Mouse (Mus musculus) megakaryocyte-erythroid progenitor cell, adult 5-6 weeks (primary cell): ENCODE measurements around the gene Prr19. TPM values are rescaled to one million over a fixed set of nuclear protein-coding genes. Genes with fewer than 3 reads are reported as not detected.
"Not testable (repeated sequence)": the region's sequence is repeated elsewhere in the genome, so short reads cannot be mapped to it uniquely, and the experiment has no call there.

Source experiments
- ATAC-seq: replicated peaks from 2 replicates; pipeline ENCODE4 v1.8.0; 2016; ENCODE audit warnings: mild to moderate bottlenecking, inconsistent platforms; ENCODE audit not compliant: severe bottlenecking, poor library complexity, low FRiP score, low TSS enrichment
- total RNA-seq, 2 experiments: library from RNA; stranded (forward) in 1 of 2; stranded (reverse) in 1 of 2; fragments of 200-1000, 215-1000 nt in 1 of 2; fragments of >200 nt in 1 of 2; fragmentation: Nextera tagmentation in 1 of 2; gene quantifications; 2 replicates each; pipeline ENCODE4 v1.2.3; 2014 to 2017

Gene Prr19
- total RNA-seq, 2 experiments from 2014 or later: not detected

DNA sequence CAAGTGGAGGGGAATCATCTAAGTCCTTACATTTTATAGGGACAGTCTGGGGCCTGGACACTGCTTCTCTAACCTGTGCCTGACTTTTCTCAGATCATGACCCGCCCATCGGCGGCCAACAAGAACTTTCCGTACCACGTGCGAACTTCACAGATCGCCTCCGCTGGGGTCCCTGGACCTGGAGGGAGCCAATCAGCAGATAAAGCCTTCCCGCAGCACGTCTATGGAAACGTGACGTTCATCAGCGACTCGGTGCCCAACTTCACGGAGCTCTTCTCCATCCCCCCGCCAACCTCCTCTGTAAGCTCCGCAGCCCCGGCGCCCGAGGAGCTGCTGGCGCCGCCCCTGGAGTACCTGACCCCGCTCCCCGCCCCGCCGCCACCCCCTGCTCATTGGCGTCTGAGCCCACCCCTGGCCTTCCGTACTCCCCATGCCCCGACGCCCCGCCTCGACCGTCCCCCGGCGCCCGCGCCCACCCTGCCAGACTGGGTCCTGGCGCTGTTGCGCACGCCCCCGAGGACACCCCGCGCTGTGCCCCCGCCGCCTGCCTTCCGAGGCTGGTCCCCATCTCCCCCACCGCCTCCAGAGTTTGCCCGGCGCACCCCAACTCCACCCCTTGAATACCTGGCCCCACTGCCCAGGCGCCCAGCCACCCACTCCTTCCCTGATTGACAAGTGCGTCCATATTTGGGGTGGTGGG is 13.5 kb downstream of the Prr19 start:
- no peak for ATAC-seq

DNA sequence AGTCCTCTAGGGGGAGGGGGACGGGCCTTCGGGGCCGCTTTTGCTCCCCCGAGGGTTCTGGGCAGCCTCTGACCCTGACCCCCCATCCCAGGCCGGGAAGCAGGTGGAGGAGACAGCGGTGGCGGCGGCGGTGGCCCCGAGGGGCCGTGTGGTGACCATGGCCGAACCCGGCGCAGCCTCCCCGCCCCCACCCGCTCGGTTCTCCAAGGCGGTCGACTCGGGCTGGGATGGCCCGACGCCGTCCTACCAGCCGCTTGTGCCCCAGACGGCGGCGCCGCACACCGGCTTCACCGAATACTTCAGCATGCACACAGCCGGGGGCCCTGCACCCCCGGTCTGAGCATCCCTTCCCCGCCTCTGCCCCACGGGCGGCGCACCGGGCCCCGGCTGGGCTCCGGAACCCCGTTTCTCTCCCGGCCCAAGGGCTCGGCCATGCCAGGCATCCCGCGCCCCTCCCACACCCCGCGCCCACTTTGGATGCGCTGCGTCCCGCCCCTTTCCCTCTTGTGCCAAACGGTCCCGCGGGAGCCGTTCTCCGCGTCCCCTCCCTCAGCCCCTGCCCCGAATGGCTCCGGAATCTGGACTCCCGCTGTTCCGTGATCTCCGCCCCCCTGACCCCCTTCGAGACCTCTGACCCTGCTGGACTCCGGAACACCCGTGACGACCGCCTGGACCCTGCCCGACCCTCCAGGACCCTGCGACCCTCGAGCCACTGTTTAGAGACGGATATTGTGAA is 14.3 kb downstream of the Prr19 start:
- no peak for ATAC-seq

DNA sequence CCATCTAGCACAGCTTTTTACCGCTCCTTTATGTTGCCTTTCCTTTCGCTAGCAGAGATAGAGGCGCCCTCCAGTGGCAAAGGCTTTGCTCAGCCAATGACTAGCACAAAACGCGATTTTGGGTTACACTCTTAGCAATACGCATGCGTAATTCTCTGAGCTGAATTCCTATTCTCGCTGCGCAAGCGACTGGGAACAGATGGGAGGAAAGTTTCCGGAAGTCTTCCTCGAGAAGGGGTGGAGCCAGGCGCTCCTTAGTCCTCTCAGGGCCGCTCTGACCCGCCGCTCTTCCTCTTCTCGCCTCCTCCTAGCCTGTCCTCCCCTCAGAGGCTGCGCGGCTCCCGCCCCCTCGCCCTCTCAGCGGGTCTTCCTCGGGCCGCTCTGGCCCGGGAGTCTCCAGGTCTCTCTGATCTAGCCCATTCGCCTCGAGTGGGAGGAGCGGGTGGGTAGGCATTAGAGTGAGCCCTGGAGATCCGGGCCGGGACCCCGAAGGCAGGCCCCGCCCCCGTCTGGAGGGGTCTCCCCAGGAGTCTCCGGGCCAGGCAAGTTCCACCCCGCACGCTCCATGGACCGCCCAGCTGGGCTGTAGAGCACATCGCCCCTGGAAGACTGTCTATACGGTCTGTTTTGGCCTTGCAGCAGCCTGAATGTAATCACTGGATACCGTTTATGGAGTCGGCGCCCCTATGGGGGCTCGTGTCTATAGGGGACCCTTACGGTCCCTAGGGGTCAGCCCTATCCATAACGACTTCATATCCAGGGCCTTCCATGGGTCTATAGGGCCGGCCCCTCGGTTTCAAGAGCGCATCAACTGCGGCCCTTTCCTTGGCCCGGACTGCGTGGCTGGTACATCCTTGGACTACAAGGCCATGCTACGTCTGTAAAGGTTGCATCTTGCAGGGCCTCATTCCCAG is 15.6 kb downstream of the Prr19 start, which contains the start of gene Megf8:
TSS of gene Megf8 (plus strand) at position 633 of the 914 bp plus-strand sequence.
- ATAC-seq: peak; percentile 89

DNA sequence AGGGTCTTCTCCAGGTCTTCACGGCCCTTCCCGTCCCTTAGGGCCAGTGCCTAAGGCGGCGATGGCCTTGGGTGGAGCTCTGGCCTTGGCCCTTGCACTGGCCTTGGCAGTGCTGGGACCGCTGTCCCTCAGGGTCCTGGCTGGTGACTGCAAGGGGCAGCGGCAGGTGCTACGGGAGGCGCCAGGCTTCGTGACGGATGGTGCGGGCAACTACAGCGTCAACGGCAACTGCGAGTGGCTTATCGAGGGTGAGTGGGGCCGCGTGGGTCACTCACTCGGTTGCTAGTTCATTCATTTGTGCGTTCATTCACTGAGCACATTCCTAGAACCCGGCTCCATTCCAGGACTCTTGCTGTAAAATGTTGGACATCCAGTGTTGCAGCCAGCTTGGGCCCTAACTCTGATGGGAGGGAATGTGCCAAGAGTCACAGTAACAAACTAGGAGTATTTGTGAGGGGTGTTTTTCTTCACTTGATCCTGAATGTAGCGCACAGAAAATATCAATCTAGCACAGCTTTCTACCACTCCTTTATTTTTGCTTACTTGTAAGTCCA is 16.3 kb downstream of the Prr19 start:
- no peak for ATAC-seq

DNA sequence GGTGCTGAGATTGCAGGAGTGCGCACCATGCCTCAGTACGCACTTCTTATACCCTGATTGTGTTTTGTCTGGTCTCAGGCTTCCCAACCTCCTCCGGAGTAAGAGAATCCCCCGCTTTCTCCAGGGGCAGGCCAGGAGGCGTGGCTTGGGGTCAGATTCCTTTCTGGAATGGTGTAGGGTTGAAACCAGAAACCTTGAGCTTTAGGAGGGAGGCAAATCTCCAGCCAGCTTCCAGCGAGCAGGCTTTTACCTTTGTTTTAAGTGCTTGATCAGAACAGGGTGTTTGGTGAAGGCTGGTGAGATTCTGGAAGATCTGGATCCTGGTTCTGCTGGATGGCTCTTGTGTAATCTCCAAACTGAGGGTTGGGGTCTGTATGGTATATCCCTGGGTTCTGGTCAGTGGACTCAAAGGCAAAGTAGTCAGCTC is 20.9 kb downstream of the Prr19 start:
- ATAC-seq: no peak

DNA sequence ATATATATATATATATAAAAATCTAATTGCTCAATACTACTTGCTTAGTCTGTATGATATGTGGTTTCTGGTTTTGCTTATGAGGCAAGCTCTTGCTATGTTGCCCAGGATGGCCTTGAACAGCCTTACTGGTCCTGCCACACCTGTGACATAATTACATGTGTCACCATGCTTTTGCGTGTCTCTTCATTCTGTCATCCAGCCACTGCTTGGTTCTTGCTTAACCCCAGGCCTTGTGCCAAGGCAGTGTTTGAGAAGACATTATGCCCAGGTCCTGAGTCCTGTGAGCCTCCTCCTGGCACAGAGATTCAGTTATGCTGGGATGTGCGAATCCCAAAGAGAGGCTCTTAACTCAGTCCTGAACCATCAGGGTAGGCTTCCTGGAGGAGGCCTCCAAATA is 22.0 kb downstream of the Prr19 start:
- ATAC-seq: no peak

DNA sequence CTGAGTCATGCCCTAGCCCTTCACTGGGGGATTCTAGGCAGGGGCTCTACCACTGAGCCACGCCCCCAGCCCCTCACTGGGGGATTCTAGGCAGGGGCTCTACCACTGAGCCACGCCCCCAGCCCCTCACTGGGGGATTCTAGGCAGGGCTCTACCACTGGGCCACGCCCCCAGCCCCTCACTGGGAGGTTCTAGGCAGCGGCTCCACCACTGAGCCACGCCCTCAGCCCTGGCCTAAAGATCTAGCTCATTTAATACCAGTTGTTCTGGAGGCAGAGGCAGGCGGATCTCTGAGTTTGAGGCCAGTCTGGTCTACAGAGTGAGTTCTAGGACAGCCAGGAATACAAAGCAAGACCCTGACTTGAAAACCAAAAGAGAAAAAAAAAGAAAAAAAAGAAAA is 24.2 kb downstream of the Prr19 start:
- not testable (repeated sequence) for ATAC-seq

DNA sequence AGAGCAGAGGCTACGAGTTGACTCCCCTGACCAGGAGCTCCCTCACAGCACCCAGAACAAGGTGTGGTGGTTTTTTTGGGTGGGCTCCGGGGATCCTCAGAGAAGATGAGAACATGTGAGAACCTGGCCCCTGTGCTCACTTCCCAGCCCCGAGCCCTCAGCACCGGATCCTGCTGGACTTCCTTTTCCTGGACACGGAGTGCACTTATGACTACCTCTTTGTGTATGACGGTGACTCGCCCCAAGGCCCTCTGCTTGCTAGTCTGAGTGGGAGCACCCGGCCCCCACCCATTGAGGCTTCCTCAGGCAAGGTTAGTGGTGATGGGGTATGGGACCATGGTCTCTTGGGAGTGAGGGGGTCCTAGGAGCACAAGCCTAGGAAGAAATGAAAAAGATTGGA is 25.0 kb downstream of the Prr19 start:
- ATAC-seq: no peak

DNA sequence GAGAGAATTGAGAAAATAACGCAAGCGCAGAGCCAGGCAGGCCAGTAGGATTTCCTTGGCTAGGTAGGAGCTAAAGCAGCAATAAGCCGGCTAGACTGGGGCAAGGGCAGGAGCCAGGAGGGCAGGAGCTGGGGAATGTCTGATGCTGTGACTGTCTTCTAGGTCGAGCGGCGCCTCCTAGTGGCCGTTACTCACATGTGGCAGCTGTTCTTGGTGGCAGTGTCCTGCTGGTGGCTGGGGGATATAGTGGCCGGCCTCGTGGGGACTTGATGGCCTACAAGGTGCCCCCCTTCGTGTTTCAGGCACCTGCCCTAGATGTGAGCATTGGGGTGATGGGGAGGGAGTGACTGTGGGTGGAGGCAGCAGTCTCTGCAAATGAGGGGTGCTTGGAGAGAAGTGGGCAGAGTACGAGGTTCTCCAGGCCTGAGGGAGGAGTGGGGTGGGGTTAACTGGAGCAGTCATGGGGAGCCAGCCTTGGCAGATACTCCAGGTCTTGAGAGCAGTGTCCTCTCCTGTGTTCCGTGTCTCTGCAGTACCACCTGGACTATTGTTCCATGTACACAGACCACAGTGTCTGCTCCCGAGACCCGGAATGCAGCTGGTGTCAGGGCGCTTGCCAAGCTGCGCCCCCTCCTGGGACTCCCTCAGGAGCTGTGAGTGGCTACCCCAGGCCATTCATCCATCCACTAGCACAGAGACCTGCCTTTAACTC is 32.5 kb downstream of the Prr19 start:
- ATAC-seq: peak; percentile 72

DNA sequence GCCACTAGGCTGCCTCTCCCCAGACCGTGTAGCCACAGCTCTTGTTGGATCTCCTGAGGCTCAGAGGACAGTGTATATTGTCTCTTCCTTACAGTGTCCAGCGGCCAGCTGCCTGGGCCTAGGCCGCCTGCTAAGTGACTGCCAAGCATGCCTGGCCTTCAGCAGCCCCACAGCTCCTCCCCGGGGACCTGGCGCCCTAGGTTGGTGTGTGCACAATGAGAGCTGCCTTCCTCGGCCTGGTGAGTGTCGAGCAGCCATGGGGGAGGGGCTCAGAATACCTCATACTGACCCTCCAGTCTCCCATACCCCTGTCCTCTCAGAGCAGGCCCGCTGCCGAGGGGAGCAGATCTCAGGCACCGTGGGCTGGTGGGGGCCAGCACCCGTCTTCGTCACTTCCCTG is 33.3 kb downstream of the Prr19 start:
- ATAC-seq: no peak

DNA sequence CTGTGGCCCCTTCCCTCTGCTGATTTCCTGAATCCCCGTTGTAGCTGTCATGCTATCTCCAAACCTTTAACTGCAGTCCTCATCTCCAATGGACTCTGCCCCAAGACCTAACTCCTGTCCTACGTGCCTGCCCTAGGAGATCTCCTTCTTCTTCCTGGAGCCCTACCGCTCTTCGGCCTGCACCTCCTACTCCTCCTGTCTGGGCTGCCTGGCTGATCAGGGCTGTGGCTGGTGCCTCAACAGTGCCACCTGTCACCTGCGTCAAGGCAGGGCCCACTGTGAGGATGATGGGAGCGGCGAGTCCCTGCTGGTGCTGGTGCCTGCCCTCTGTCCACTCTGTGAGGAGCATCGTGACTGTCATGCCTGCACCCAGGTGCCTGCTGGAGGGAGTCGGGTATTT is 38.1 kb downstream of the Prr19 start:
- no peak for ATAC-seq

DNA sequence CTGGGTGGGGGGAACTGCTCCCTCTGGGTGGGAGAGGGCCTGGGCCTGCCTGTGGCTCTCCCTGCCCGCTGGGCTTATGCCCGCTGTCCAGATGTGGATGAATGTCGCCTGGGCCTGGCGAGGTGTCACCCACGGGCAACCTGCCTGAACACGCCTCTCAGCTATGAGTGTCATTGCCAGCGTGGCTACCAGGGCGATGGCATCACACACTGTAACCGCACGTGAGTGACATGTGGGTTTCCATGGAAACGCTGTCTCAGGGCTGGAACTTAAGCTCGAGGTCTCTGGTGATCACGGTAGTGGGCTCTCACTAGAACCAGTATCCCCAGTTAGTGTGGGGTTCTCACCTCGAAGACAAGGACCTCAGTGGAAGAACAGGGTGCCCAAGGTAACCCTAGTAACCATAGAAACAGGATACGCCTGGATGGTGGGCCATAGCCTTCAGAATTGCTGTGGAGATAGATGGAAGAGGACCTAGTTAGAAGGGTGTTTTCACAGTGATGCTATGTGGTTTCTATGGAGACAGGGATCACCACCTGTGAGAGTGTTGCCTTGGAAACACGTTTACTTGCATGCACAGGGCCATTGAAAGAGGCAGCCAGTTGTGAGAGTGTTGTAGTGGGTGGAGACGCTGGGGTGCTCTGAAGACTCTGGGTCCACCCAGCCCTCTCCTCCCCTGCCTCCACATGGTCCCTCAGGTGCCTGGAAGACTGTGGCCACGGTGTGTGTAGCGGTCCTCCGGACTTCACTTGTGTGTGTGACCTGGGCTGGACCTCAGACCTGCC is 40.0 kb downstream of the Prr19 start:
- ATAC-seq: 0 out of 2 replicates have a peak, but pooled peaks have one; percentile 14

DNA sequence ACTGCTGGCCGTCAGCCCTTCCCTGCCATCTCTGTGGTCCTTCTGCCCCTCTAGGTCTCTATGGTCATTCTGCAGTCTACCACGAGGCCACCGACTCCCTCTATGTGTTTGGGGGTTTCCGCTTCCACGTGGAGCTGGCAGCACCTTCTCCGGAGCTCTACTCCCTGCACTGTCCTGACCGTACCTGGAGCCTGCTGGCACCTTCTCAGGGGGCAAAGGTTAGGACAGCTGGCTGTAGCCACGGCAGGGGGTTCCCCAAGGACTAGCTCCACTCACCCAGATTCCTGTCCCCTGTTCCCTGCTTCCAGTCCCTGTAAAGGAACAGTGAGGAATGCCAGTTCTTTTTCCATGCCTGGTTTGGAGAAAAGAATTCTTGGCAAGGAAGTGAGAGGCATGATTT is 47.6 kb downstream of the Prr19 start:
- no peak for ATAC-seq

Other genes starting within 250 kb of the Prr19 start
- 20.9 and 31.7 TPM in 2 replicates for gene Grik5, start 229.1 kb upstream of the Prr19 start, total RNA-seq (2014; fragmentation: Nextera tagmentation)
- 0.23 and 6.4 TPM in 2 replicates for gene Grik5, start 229.1 kb upstream of the Prr19 start, total RNA-seq (2017)
- gene Zfp574, start 228.8 kb upstream of the Prr19 start, total RNA-seq (2014; fragmentation: Nextera tagmentation): 12.0 and 18.6 TPM in 2 replicates
- gene Zfp574, start 228.8 kb upstream of the Prr19 start, total RNA-seq (2017): 3.7 and 6.9 TPM in 2 replicates
- 0.40 and 0.57 TPM in 2 replicates for gene Pou2f2, start 121.7 kb upstream of the Prr19 start, total RNA-seq (2014; fragmentation: Nextera tagmentation)
- 0.91 TPM in 1 of 2 replicates, not detected in the other for gene Pou2f2, start 121.7 kb upstream of the Prr19 start, total RNA-seq (2017)
- 16.0 and 24.9 TPM in 2 replicates for gene Dedd2, start 80.8 kb upstream of the Prr19 start, total RNA-seq (2014; fragmentation: Nextera tagmentation)
- 13.5 and 15.2 TPM in 2 replicates for gene Dedd2, start 80.8 kb upstream of the Prr19 start, total RNA-seq (2017)
- 18.8 and 20.3 TPM in 2 replicates for gene Zfp526, start 80.0 kb upstream of the Prr19 start, total RNA-seq (2014; fragmentation: Nextera tagmentation)
- 10.1 and 12.5 TPM in 2 replicates for gene Zfp526, start 80.0 kb upstream of the Prr19 start, total RNA-seq (2017)
- gene Gsk3a, start 63.6 kb upstream of the Prr19 start, total RNA-seq (2014; fragmentation: Nextera tagmentation): 97.9 and 123 TPM in 2 replicates
- gene Gsk3a, start 63.6 kb upstream of the Prr19 start, total RNA-seq (2017): 49.1 and 74.7 TPM in 2 replicates
- 8.7 and 18.9 TPM in 2 replicates for gene Erf, start 50.6 kb upstream of the Prr19 start, total RNA-seq (2014; fragmentation: Nextera tagmentation)
- 6.2 and 8.6 TPM in 2 replicates for gene Erf, start 50.6 kb upstream of the Prr19 start, total RNA-seq (2017)
- gene Cic, start 33.7 kb upstream of the Prr19 start, total RNA-seq (2014; fragmentation: Nextera tagmentation): 125 and 134 TPM in 2 replicates
- gene Cic, start 33.7 kb upstream of the Prr19 start, total RNA-seq (2017): 20.5 and 40.0 TPM in 2 replicates
- gene Pafah1b3, start 3.4 kb upstream of the Prr19 start, total RNA-seq (2014; fragmentation: Nextera tagmentation): 22.0 and 23.2 TPM in 2 replicates
- 12.8 and 26.3 TPM in 2 replicates for gene Pafah1b3, start 3.4 kb upstream of the Prr19 start, total RNA-seq (2017)
- gene Tmem145, start 4.7 kb downstream of the Prr19 start, total RNA-seq (2014; fragmentation: Nextera tagmentation): not detected in 2 replicates
- gene Tmem145, start 4.7 kb downstream of the Prr19 start, total RNA-seq (2017): not detected in 2 replicates
- gene Megf8, start 15.8 kb downstream of the Prr19 start, total RNA-seq (2014; fragmentation: Nextera tagmentation): 2.5 and 2.6 TPM in 2 replicates
- gene Megf8, start 15.8 kb downstream of the Prr19 start, total RNA-seq (2017): 2.4 and 2.7 TPM in 2 replicates
- not detected in 2 replicates for gene Cnfn, start 68.3 kb downstream of the Prr19 start, total RNA-seq (2014; fragmentation: Nextera tagmentation)
- not detected in 2 replicates for gene Cnfn, start 68.3 kb downstream of the Prr19 start, total RNA-seq (2017)
- gene Lipe, start 97.3 kb downstream of the Prr19 start, total RNA-seq (2014; fragmentation: Nextera tagmentation): 7.1 and 12.6 TPM in 2 replicates
- 4.5 and 6.4 TPM in 2 replicates for gene Lipe, start 97.3 kb downstream of the Prr19 start, total RNA-seq (2017)
- gene Cxcl17, start 111.5 kb downstream of the Prr19 start, total RNA-seq (2014; fragmentation: Nextera tagmentation): not detected in 2 replicates
- not detected in 2 replicates for gene Cxcl17, start 111.5 kb downstream of the Prr19 start, total RNA-seq (2017)
- gene Ceacam1, start 176.2 kb downstream of the Prr19 start, total RNA-seq (2014; fragmentation: Nextera tagmentation): 6.6 and 6.8 TPM in 2 replicates
- 1.3 and 6.4 TPM in 2 replicates for gene Ceacam1, start 176.2 kb downstream of the Prr19 start, total RNA-seq (2017)
- gene Ceacam2, start 238.4 kb downstream of the Prr19 start, total RNA-seq (2014; fragmentation: Nextera tagmentation): not detected in 2 replicates
- not detected in 2 replicates for gene Ceacam2, start 238.4 kb downstream of the Prr19 start, total RNA-seq (2017)